Mouse (Mus musculus) neural tube, embryonic 11.5 days (tissue): ENCODE data around the gene Wbp1. TPM values are rescaled to one million over a fixed set of nuclear protein-coding genes. Genes with fewer than 3 reads are reported as not detected.

Source experiments
- ATAC-seq: fragments of 200-750 bp; cut with Nextera tagmentation; 2 replicates; pipeline ENCODE4 v1.8.0; 2017; ENCODE audit warnings: moderate number of reproducible peaks, mild to moderate bottlenecking, moderate TSS enrichment, moderate library complexity; ENCODE audit not compliant: insufficient read depth, low FRiP score, low TSS enrichment
- DNase-seq: peaks from one replicate; pipeline ENCODE4 v3.0.0-alpha.2; 2015; ENCODE audit warnings: low spot score
- H3K27ac ChIP-seq: fragments of 300-500 bp; sonication (generic); 2 replicates; pipeline ENCODE4 v1.5.1; 2014; ENCODE audit warnings: low read depth, mild to moderate bottlenecking, low read length
- H3K27me3 ChIP-seq: fragments of 300-500 bp; sonication (generic); 2 replicates; pipeline ENCODE4 v1.6.1; 2014; ENCODE audit warnings: mild to moderate bottlenecking, low read length, mixed read lengths; ENCODE audit not compliant: control insufficient read depth, insufficient read depth
- H3K36me3 ChIP-seq: fragments of 300-500 bp; sonication (generic); 2 replicates; pipeline ENCODE4 v1.6.1; 2014; ENCODE audit warnings: mild to moderate bottlenecking, low read length, moderate library complexity, mixed read lengths; ENCODE audit not compliant: control insufficient read depth, insufficient read depth
- H3K4me1 ChIP-seq: fragments of 300-500 bp; sonication (generic); 2 replicates; pipeline ENCODE4 v1.6.1; 2014; ENCODE audit warnings: low read length, mixed read lengths; ENCODE audit not compliant: control insufficient read depth, insufficient read depth
- H3K4me2 ChIP-seq: fragments of 300-500 bp; sonication (generic); 2 replicates; pipeline ENCODE4 v1.6.1; 2014; ENCODE audit warnings: low read depth, mild to moderate bottlenecking, moderate library complexity
- H3K4me3 ChIP-seq: fragments of 300-500 bp; sonication (generic); 2 replicates; pipeline ENCODE4 v1.5.1; 2014; ENCODE audit warnings: low read depth, low read length
- H3K9ac ChIP-seq: fragments of 300-500 bp; sonication (generic); 2 replicates; pipeline ENCODE4 v1.6.1; 2014; ENCODE audit warnings: mild to moderate bottlenecking, low read length
- H3K9me3 ChIP-seq: fragments of 300-500 bp; sonication (generic); 2 replicates; pipeline ENCODE4 v1.6.1; 2016; ENCODE audit warnings: low read length; ENCODE audit not compliant: control insufficient read depth
- WGBS: fragments of 180-500 bp; shearing (Covaris S2); extraction: QIAGEN DNeasy Blood & Tissue Kit; methylation state at CpG from one replicate; pipeline ENCODE4 v1.1.7; 2014; 5-methylcytosine and 5-hydroxymethylcytosine counted together
- polyA plus RNA-seq: library from polyadenylated mRNA; unstranded; fragments of >200 nt; fragmentation: Nextera tagmentation; extraction: Ambion mirVana; gene quantifications from 2 replicates; pipeline ENCODE4 v1.2.1, GENCODE M21; 2014

Gene Wbp1
- 169 and 177 TPM in 2 replicates for polyA plus RNA-seq

GRCm38 (mm10) chr6:83120930-83121862 is at the start of gene Wbp1:
TSS of gene Wbp1 (minus strand) at chr6:83121559.
- peak within 1 kb of the TSS; percentile 99 for H3K27ac ChIP-seq
- H3K9me3 ChIP-seq, result no peaks in the 10 kb centered on the region
- peak within 1 kb of the TSS; percentile 96 for H3K9ac ChIP-seq
- peaks cover 9% of the 10 kb centered on the region for H3K36me3 ChIP-seq
- H3K4me2 ChIP-seq, result peak within 1 kb of the TSS; percentile 93
- WGBS, result under 1% methylated on average over 37 of the region's 38 CpGs
- H3K4me3 ChIP-seq, result peak within 1 kb of the TSS; percentile 81
- H3K4me1 ChIP-seq, result peaks cover 36% of the 10 kb centered on the region
- DNase-seq, result peak; percentile 95
- no peaks in the 10 kb centered on the region for H3K27me3 ChIP-seq
- ATAC-seq, result peak; percentile 96

- ATAC-seq (no peak), DNase-seq (no peak)
- H3K4me3 ChIP-seq, result no peak overlapping the region
- no peak overlapping the region for H3K9ac ChIP-seq
- H3K9me3 ChIP-seq, result no peaks in the 10 kb centered on the region
- peaks cover 9% of the 10 kb centered on the region; the same call in 1 of the 2 replicates for H3K4me1 ChIP-seq
- no peaks in the 10 kb centered on the region for H3K36me3 ChIP-seq
- no peaks in the 10 kb centered on the region for H3K27me3 ChIP-seq
- no peak overlapping the region for H3K27ac ChIP-seq
- H3K4me2 ChIP-seq, result no peak overlapping the region
- 90% methylated on average over 5 of the region's 5 CpGs for WGBS
Observed at GRCm38 (mm10) chr6:83171063-83171462, 49.7 kb upstream of the Wbp1 start.

GRCm38 (mm10) chr6:83169872-83170271 is 48.5 kb upstream of the Wbp1 start:
- Histone ChIP-seq H3K4me1 (peaks cover 9% of the 10 kb centered on the region; the same call in 1 of the 2 replicates), H3K4me3 (no peak overlapping the region), H3K36me3 (no peaks in the 10 kb centered on the region), H3K27me3 (no peaks in the 10 kb centered on the region), H3K4me2 (no peak overlapping the region), H3K9me3 (no peaks in the 10 kb centered on the region), H3K27ac (no peak overlapping the region), H3K9ac (no peak overlapping the region)
- no peak for DNase-seq
- ATAC-seq, result no peak
- 84% methylated on average over 5 of the region's 5 CpGs for WGBS

GRCm38 (mm10) chr6:83166243-83166630 is 44.9 kb upstream of the Wbp1 start:
- under 1% methylated on average over 12 of the region's 12 CpGs for WGBS
- H3K4me1 ChIP-seq, result peaks cover 12% of the 10 kb centered on the region; the same call in 1 of the 2 replicates
- peak overlapping the region; percentile 72; the same call in 1 of the 2 replicates for H3K27ac ChIP-seq

GRCm38 (mm10) chr6:83165607-83166242 is 44.4 kb upstream of the Wbp1 start, which contains the start of gene Dctn1:
TSS of gene Dctn1 (plus strand) at chr6:83165920.
- Histone ChIP-seq H3K4me2 (peak within 1 kb of the TSS; percentile 87), H3K4me3 (peak within 1 kb of the TSS; percentile 87), H3K4me1 (peaks cover 12% of the 10 kb centered on the region; the same call in 1 of the 2 replicates), H3K9me3 (no peaks in the 10 kb centered on the region), H3K9ac (peak within 1 kb of the TSS; percentile 82), H3K27me3 (peaks cover 20% of the 10 kb centered on the region), H3K27ac (peak within 1 kb of the TSS; percentile 72; the same call in 1 of the 2 replicates), H3K36me3 (no peaks in the 10 kb centered on the region)
- ATAC-seq (peak; percentile 76), DNase-seq (peak; percentile 94)
- under 1% methylated on average over 53 of the region's 58 CpGs for WGBS

More at GRCm38 (mm10) chr6:83166243-83166630, 44.9 kb upstream of the Wbp1 start:
- no peaks in the 10 kb centered on the region for H3K9me3 ChIP-seq
- peak overlapping the region; percentile 87 for H3K4me2 ChIP-seq
- no peaks in the 10 kb centered on the region for H3K36me3 ChIP-seq
- DNase-seq (no peak), ATAC-seq (no peak; the same call in 1 of the 2 replicates)
- H3K27me3 ChIP-seq, result peaks cover 15% of the 10 kb centered on the region
- peak overlapping the region; percentile 82 for H3K9ac ChIP-seq
- H3K4me3 ChIP-seq, result peak overlapping the region; percentile 87

GRCm38 (mm10) chr6:83165026-83165606 is 43.8 kb upstream of the Wbp1 start:
- ATAC-seq (peak; percentile 32; the same call in 1 of the 2 replicates), DNase-seq (peak; percentile 26)
- Histone ChIP-seq H3K4me1 (peaks cover 12% of the 10 kb centered on the region; the same call in 1 of the 2 replicates), H3K9me3 (no peaks in the 10 kb centered on the region), H3K27ac (no peak overlapping the region), H3K4me2 (peak overlapping the region; percentile 87), H3K27me3 (peaks cover 26% of the 10 kb centered on the region), H3K9ac (peak overlapping the region; percentile 82), H3K4me3 (peak overlapping the region; percentile 87), H3K36me3 (no peaks in the 10 kb centered on the region)
- 6% methylated on average over 6 of the region's 6 CpGs for WGBS

- H3K9ac ChIP-seq, result no peak overlapping the region
Observed at GRCm38 (mm10) chr6:83162701-83163100, 41.3 kb upstream of the Wbp1 start.

More at GRCm38 (mm10) chr6:83162701-83163100, 41.3 kb upstream of the Wbp1 start:
- Histone ChIP-seq H3K36me3 (no peaks in the 10 kb centered on the region), H3K27ac (no peak overlapping the region), H3K4me3 (peak overlapping the region; percentile 26; the same call in 1 of the 2 replicates), H3K4me2 (peak overlapping the region; percentile 41), H3K4me1 (peaks cover 12% of the 10 kb centered on the region; the same call in 1 of the 2 replicates), H3K9me3 (no peaks in the 10 kb centered on the region), H3K27me3 (peaks cover 27% of the 10 kb centered on the region)
- ATAC-seq (no peak), DNase-seq (peak; percentile 74)
- WGBS, result 0% methylated on average over 8 of the region's 8 CpGs
